Mouse (Mus musculus): ENCODE results near the gene Phkg2. TPM values are rescaled to one million over a fixed set of nuclear protein-coding genes. Genes with fewer than 3 reads are reported as not detected.

The Phkg2 gene
- polyA plus RNA-seq, 1 experiment, result 1,776 TPM

- peaks cover 4% of the 10 kb centered on the region for H3K36me3 ChIP-seq (ENCODE audit: control insufficient read depth, insufficient read depth, low read length)
- TF ChIP-seq POLR2A (IDR thresholded peaks at IDR 0.05; ENCODE audit: control insufficient read depth, low read depth, low read length), result no peak
- TF ChIP-seq CTCF (IDR thresholded peaks at IDR 0.05; ENCODE audit: control insufficient read depth, insufficient read depth, insufficient replicate concordance, low read depth, low read length), result no peak
Measured at GRCm38 (mm10) chr7:127601735-127602134, 28.6 kb downstream of the Phkg2 start.

GRCm38 (mm10) chr7:127602903-127603302 lies 29.8 kb downstream of the Phkg2 start:
- H3K27ac ChIP-seq (ENCODE audit: control insufficient read depth, insufficient read depth, low read depth, low read length), result no peak overlapping the region
- peaks cover 4% of the 10 kb centered on the region for H3K36me3 ChIP-seq (ENCODE audit: control insufficient read depth, insufficient read depth, low read length)
- TF ChIP-seq POLR2A (IDR thresholded peaks at IDR 0.05; ENCODE audit: control insufficient read depth, low read depth, low read length) (no peak), CTCF (IDR thresholded peaks at IDR 0.05; ENCODE audit: control insufficient read depth, insufficient read depth, insufficient replicate concordance, low read depth, low read length) (no peak)
- peak overlapping the region; percentile 79; the same call in 1 of the 2 replicates for H3K4me3 ChIP-seq (ENCODE audit: control insufficient read depth, low read depth, low read length)
- H3K4me1 ChIP-seq (ENCODE audit: control insufficient read depth, insufficient read depth, low read length), result no peaks in the 10 kb centered on the region
- no peaks in the 10 kb centered on the region for H3K27me3 ChIP-seq (ENCODE audit: control insufficient read depth, insufficient read depth, low read length)

More at GRCm38 (mm10) chr7:127601735-127602134, 28.6 kb downstream of the Phkg2 start:
- Histone ChIP-seq H3K27ac (ENCODE audit: control insufficient read depth, insufficient read depth, low read depth, low read length) (no peak overlapping the region), H3K27me3 (ENCODE audit: control insufficient read depth, insufficient read depth, low read length) (no peaks in the 10 kb centered on the region), H3K4me3 (ENCODE audit: control insufficient read depth, low read depth, low read length) (no peak overlapping the region), H3K4me1 (ENCODE audit: control insufficient read depth, insufficient read depth, low read length) (no peaks in the 10 kb centered on the region)

- TF ChIP-seq CTCF (IDR thresholded peaks at IDR 0.05; ENCODE audit: control insufficient read depth, insufficient read depth, insufficient replicate concordance, low read depth, low read length) (no peak), POLR2A (IDR thresholded peaks at IDR 0.05; ENCODE audit: control insufficient read depth, low read depth, low read length) (peak; percentile 44; the same call in 1 of the 2 replicates)
- H3K36me3 ChIP-seq (ENCODE audit: control insufficient read depth, insufficient read depth, low read length), result no peaks in the 10 kb centered on the region; the same call in 1 of the 2 replicates
- peak overlapping the region; percentile 79 for H3K4me3 ChIP-seq (ENCODE audit: control insufficient read depth, low read depth, low read length)
- H3K27ac ChIP-seq (ENCODE audit: control insufficient read depth, insufficient read depth, low read depth, low read length), result peak overlapping the region; percentile 83
- no peaks in the 10 kb centered on the region for H3K27me3 ChIP-seq (ENCODE audit: control insufficient read depth, insufficient read depth, low read length)
- no peaks in the 10 kb centered on the region for H3K4me1 ChIP-seq (ENCODE audit: control insufficient read depth, insufficient read depth, low read length)
Measured at GRCm38 (mm10) chr7:127604256-127604655, 31.1 kb downstream of the Phkg2 start.

GRCm38 (mm10) chr7:127607150-127607549 lies 34.0 kb downstream of the Phkg2 start:
- H3K27me3 ChIP-seq (ENCODE audit: control insufficient read depth, insufficient read depth, low read length), result no peaks in the 10 kb centered on the region
- no peak overlapping the region for H3K27ac ChIP-seq (ENCODE audit: control insufficient read depth, insufficient read depth, low read depth, low read length)
- no peaks in the 10 kb centered on the region; the same call in 1 of the 2 replicates for H3K36me3 ChIP-seq (ENCODE audit: control insufficient read depth, insufficient read depth, low read length)
- TF ChIP-seq POLR2A (IDR thresholded peaks at IDR 0.05; ENCODE audit: control insufficient read depth, low read depth, low read length), result no peak
- TF ChIP-seq CTCF (IDR thresholded peaks at IDR 0.05; ENCODE audit: control insufficient read depth, insufficient read depth, insufficient replicate concordance, low read depth, low read length), result no peak
- H3K4me1 ChIP-seq (ENCODE audit: control insufficient read depth, insufficient read depth, low read length), result peaks cover 14% of the 10 kb centered on the region
- no peak overlapping the region for H3K4me3 ChIP-seq (ENCODE audit: control insufficient read depth, low read depth, low read length)

- Histone ChIP-seq H3K4me3 (ENCODE audit: control insufficient read depth, low read depth, low read length) (peak overlapping the region; percentile 3; the same call in 1 of the 2 replicates), H3K27me3 (ENCODE audit: control insufficient read depth, insufficient read depth, low read length) (no peaks in the 10 kb centered on the region), H3K4me1 (ENCODE audit: control insufficient read depth, insufficient read depth, low read length) (peaks cover 29% of the 10 kb centered on the region), H3K27ac (ENCODE audit: control insufficient read depth, insufficient read depth, low read depth, low read length) (no peak overlapping the region), H3K36me3 (ENCODE audit: control insufficient read depth, insufficient read depth, low read length) (no peaks in the 10 kb centered on the region)
- TF ChIP-seq POLR2A (IDR thresholded peaks at IDR 0.05; ENCODE audit: control insufficient read depth, low read depth, low read length) (no peak), CTCF (IDR thresholded peaks at IDR 0.05; ENCODE audit: control insufficient read depth, insufficient read depth, insufficient replicate concordance, low read depth, low read length) (no peak)
Measured at GRCm38 (mm10) chr7:127611011-127611410, 37.9 kb downstream of the Phkg2 start.

GRCm38 (mm10) chr7:127611561-127611960 lies 38.4 kb downstream of the Phkg2 start:
- H3K4me3 ChIP-seq (ENCODE audit: control insufficient read depth, low read depth, low read length), result no peak overlapping the region; the same call in 1 of the 2 replicates

GRCm38 (mm10) chr7:127613501-127613900 lies 40.4 kb downstream of the Phkg2 start:
- Histone ChIP-seq H3K4me1 (ENCODE audit: control insufficient read depth, insufficient read depth, low read length) (peaks cover 29% of the 10 kb centered on the region), H3K27ac (ENCODE audit: control insufficient read depth, insufficient read depth, low read depth, low read length) (no peak overlapping the region), H3K36me3 (ENCODE audit: control insufficient read depth, insufficient read depth, low read length) (no peaks in the 10 kb centered on the region), H3K4me3 (ENCODE audit: control insufficient read depth, low read depth, low read length) (peak overlapping the region; percentile 97), H3K27me3 (ENCODE audit: control insufficient read depth, insufficient read depth, low read length) (no peaks in the 10 kb centered on the region)
- TF ChIP-seq POLR2A (IDR thresholded peaks at IDR 0.05; ENCODE audit: control insufficient read depth, low read depth, low read length), result no peak
- TF ChIP-seq CTCF (IDR thresholded peaks at IDR 0.05; ENCODE audit: control insufficient read depth, insufficient read depth, insufficient replicate concordance, low read depth, low read length), result no peak

More at GRCm38 (mm10) chr7:127611561-127611960, 38.4 kb downstream of the Phkg2 start:
- TF ChIP-seq CTCF (IDR thresholded peaks at IDR 0.05; ENCODE audit: control insufficient read depth, insufficient read depth, insufficient replicate concordance, low read depth, low read length) (no peak), POLR2A (IDR thresholded peaks at IDR 0.05; ENCODE audit: control insufficient read depth, low read depth, low read length) (no peak)
- Histone ChIP-seq H3K4me1 (ENCODE audit: control insufficient read depth, insufficient read depth, low read length) (peaks cover 29% of the 10 kb centered on the region), H3K36me3 (ENCODE audit: control insufficient read depth, insufficient read depth, low read length) (no peaks in the 10 kb centered on the region), H3K27ac (ENCODE audit: control insufficient read depth, insufficient read depth, low read depth, low read length) (no peak overlapping the region), H3K27me3 (ENCODE audit: control insufficient read depth, insufficient read depth, low read length) (no peaks in the 10 kb centered on the region)

Data from testis, adult 2 months (tissue).